ENCODE assay signal across 9 mouse cellular contexts in genomic region chr6:121556481-121556880, GRCm38 (mm10).
DNase-seq lines count a peak whose midpoint lies in the region; ATAC-seq and TF ChIP-seq lines count a peak whose summit lies in the region.
"Had no signal": no experiment of that assay in that cellular context is flagged by ENCODE, and none has a peak within 500 bp of the region (broad histone marks: within the 10 kb centered on the region; RNA-seq: fewer than 3 reads in every experiment).

No protein-coding gene starts in this region.

- peak; percentile 66 for DNase-seq in kidney, postnatal 0 days (ENCODE audit: low spot score)
- DNase-seq in kidney, adult 11 months = no peak
- DNase-seq in CH12.LX (ENCODE audit: extremely low read depth) (peak; percentile 14), NIH3T3 (ENCODE audit: low read depth) (peak; percentile 42)
- peak; percentile 17 for DNase-seq in yolk sac, embryonic 10.5 days (ENCODE audit: low spot score)
- no peak for DNase-seq in urinary bladder, postnatal 25 days (ENCODE audit: low spot score)
- DNase-seq in c-Kit-positive CD71-positive TER-119-positive erythroid progenitor cells, embryonic 14.5 days (ENCODE audit: low spot score) = no peak

- no peaks in the 10 kb centered on the region for H3K4me1 ChIP-seq in kidney, postnatal 0 days (replicated peaks; ENCODE audit: insufficient read depth, low read length)
- no peaks in the 10 kb centered on the region for H3K4me1 ChIP-seq in CH12.LX (ENCODE audit: control insufficient read depth in 1 of 2, insufficient read depth in 2 of 2)
- H3K4me1 ChIP-seq: neural tube, embryonic 13.5 days had no signal

- no peak for ATAC-seq in kidney, postnatal 0 days (replicated peaks; ENCODE audit: low FRiP score, low read depth)
- peak; percentile 50; the same call in 1 of the 2 replicates for ATAC-seq in granulocyte monocyte progenitor cell, adult 5-6 weeks (replicated peaks; ENCODE audit: poor library complexity, severe bottlenecking)

- dilution Hi-C loops in CH12.LX (cut with MboI; ENCODE audit: extremely low pct_ligation_motif_present, extremely low pct_unique_long_range_greater_than_20kb, low sequenced_read_pairs) = no loop called here

- TF ChIP-seq RAD21 in CH12.LX (IDR thresholded peaks at IDR 0.05; ENCODE audit: low read depth, low read length) = peak; percentile 42

- TF ChIP-seq EP300 in CH12.LX (IDR thresholded peaks at IDR 0.05; ENCODE audit: low read length) = no peak

- no peak overlapping the region for H3K9ac ChIP-seq in kidney, postnatal 0 days (ENCODE audit: low read depth, low read length)
- H3K9ac ChIP-seq in CH12.LX (ENCODE audit: insufficient read depth, low read depth) = no peak overlapping the region
- H3K9ac ChIP-seq: neural tube, embryonic 13.5 days had no signal

- H3K27me3 ChIP-seq in kidney, postnatal 0 days (ENCODE audit: insufficient read depth, low read length) = no peaks in the 10 kb centered on the region
- H3K27me3 ChIP-seq in CH12.LX (replicated peaks) = peaks cover 68% of the 10 kb centered on the region
- H3K27me3 ChIP-seq: neural tube, embryonic 13.5 days had no signal

- no peaks in the 10 kb centered on the region for H3K36me3 ChIP-seq in kidney, postnatal 0 days (ENCODE audit: insufficient read depth, low read length)
- H3K36me3 ChIP-seq in CH12.LX (replicated peaks in 1 of 2; ENCODE audit: control insufficient read depth in 1 of 2, insufficient read depth in 1 of 2, low read length in 1 of 2) = no peaks in the 10 kb centered on the region
- H3K36me3 ChIP-seq: neural tube, embryonic 13.5 days had no signal

- 5% methylated on average over 3 of the region's 3 CpGs for WGBS in kidney, postnatal 0 days

- no peak overlapping the region for H3K4me2 ChIP-seq in kidney, postnatal 0 days (ENCODE audit: low read length)
- no peak overlapping the region for H3K4me2 ChIP-seq in CH12.LX (ENCODE audit: insufficient read depth, low read depth, poor library complexity, severe bottlenecking)
- H3K4me2 ChIP-seq: neural tube, embryonic 13.5 days had no signal

- H3K9me3 ChIP-seq in kidney, postnatal 0 days (replicated peaks; ENCODE audit: low read length) = no peaks in the 10 kb centered on the region
- H3K9me3 ChIP-seq in CH12.LX (replicated peaks; ENCODE audit: low read length) = no peaks in the 10 kb centered on the region
- H3K9me3 ChIP-seq: neural tube, embryonic 13.5 days had no signal

- no peaks in the 10 kb centered on the region for H3K79me2 ChIP-seq in CH12.LX (replicated peaks; ENCODE audit: control insufficient read depth, extremely low read depth, insufficient read depth, poor library complexity, severe bottlenecking)

- peak; percentile 74 for TF ChIP-seq CTCF in kidney, postnatal 0 days (IDR thresholded peaks at IDR 0.05; ENCODE audit: low read depth)
- TF ChIP-seq CTCF in CH12.LX (conservative IDR thresholded peaks at IDR 0.05 in 1 of 2, IDR thresholded peaks at IDR 0.05 in 1 of 2; ENCODE audit: low read depth in 2 of 2, low read length in 2 of 2) = peak; percentile 66 to 69

- H3K4me3 ChIP-seq in kidney, postnatal 0 days (replicated peaks; ENCODE audit: low read depth, low read length) = no peak overlapping the region
- H3K4me3 ChIP-seq in CH12.LX (replicated peaks in 1 of 3; ENCODE audit: low read depth in 2 of 3, low read length in 2 of 3, poor library complexity in 1 of 3) = no peak overlapping the region
- H3K4me3 ChIP-seq: neural tube, embryonic 13.5 days had no signal

- H3K27ac ChIP-seq in kidney, postnatal 0 days = no peak overlapping the region
- H3K27ac ChIP-seq in CH12.LX (ENCODE audit: insufficient read depth, low read depth) = no peak overlapping the region
- H3K27ac ChIP-seq: neural tube, embryonic 13.5 days had no signal

- in situ Hi-C loops in CH12.LX (cut with MboI; ENCODE audit: low pct_ligation_motif_present, low pct_unique_long_range_greater_than_20kb, low sequenced_read_pairs) = loop anchor here (5.0 kb wide), 1 partner anchor 836 kb away; no protein-coding TSS in a partner anchor

- TF ChIP-seq POLR2A in CH12.LX (IDR thresholded peaks at IDR 0.05; ENCODE audit: low read depth, low read length) = no peak

TF ChIP-seq in CH12.LX, 34 proteins besides CTCF, POLR2A, EP300 and RAD21:
- TF ChIP-seq SMC3 (IDR thresholded peaks at IDR 0.05; ENCODE audit: low read depth, low read length) = peak; percentile 21; the same call in 1 of the 2 replicates
- no peak for TF ChIP-seq TBP (conservative IDR thresholded peaks at IDR 0.05; ENCODE audit: low read depth, low read length)
- no peak for TF ChIP-seq TCF12 (IDR thresholded peaks at IDR 0.05; ENCODE audit: low read depth, low read length)
- TF ChIP-seq ZKSCAN1 (IDR thresholded peaks at IDR 0.05; ENCODE audit: borderline replicate concordance, low read depth, low read length) = no peak
- no peak for TF ChIP-seq NELFE (IDR thresholded peaks at IDR 0.05; ENCODE audit: low read depth, low read length)
- TF ChIP-seq NRF1 (IDR thresholded peaks at IDR 0.05; ENCODE audit: low read depth, low read length) = no peak

Comparison
In these comparisons a context has a peak if more than half of its experiments do, and no peak if none do; other contexts are left out.
1. DNase-seq: peak in kidney, postnatal 0 days (single experiment), CH12.LX (single experiment), NIH3T3 (single experiment) and yolk sac, embryonic 10.5 days (single experiment); none in kidney, adult 11 months (single experiment), urinary bladder, postnatal 25 days (single experiment) and c-Kit-positive CD71-positive TER-119-positive erythroid progenitor cells, embryonic 14.5 days (single experiment).